Mouse (Mus musculus): ENCODE measurements around the gene Tmem143. TPM values are rescaled to one million over a fixed set of nuclear protein-coding genes. Genes with fewer than 3 reads are reported as not detected.
A peak's percentile ranks its signal among the peaks of the same experiment; 100 is the strongest.

Tmem143 gene
- polyA plus RNA-seq (2016; fragmentation: Nextera tagmentation; extraction: Ambion mirVana) = 3.9 and 4.4 TPM in 2 replicates

DNA sequence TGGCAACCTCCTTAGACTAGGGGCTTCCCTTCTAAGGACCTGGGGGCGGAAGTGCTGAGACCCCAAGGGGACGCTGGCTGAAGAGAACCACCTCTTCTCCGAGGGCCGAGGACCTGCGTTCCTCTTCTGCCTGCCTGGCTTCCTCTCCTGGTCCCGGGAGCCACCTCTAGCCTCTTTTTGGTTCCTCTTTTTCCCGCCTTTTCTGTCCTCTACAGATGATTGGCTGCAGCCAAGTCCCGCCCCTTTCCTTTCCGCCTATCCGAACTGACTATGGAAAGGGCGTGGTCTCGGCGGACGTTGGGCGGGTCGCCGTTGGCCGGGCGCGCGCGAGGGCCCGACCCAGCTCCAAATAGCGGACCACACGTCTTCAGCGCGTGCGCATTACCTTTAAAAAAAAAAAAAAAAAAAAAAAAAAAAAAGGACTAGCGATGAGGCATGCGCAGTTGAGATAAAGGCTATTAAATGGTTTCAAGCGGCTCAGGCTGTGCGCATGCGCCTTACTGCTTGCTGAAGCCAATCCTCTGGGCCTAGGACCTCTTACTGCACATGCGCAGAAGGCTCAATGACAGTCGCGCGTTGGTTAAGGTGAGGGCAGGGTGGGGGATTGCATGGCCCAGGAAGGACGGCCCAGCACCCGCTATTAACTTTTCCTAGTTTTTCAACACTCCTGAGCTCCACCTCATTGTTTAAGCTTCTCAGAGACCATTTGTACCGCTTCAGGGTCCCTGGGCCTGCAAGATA, at the start of gene Tmem143, which contains the start of gene Syngr4:
TSS of gene Tmem143 (plus strand) at position 425 of the 741 bp plus-strand sequence.
TSS of gene Syngr4 (minus strand) at position 198 of the 741 bp plus-strand sequence.
- H3K27me3 ChIP-seq (replicated peaks) = 0 out of 2 replicates have a peak, but pooled peaks cover 6% of the 10 kb centered on the region
- ATAC-seq (ENCODE audit: low FRiP score, low read depth) = peak; percentile 87
- H3K9ac ChIP-seq = peak within 1 kb of the TSS; percentile 67
- peaks cover 10% of the 10 kb centered on the region for H3K4me1 ChIP-seq
- H3K36me3 ChIP-seq = no peaks in the 10 kb centered on the region
- H3K4me2 ChIP-seq (replicated peaks) = peak within 1 kb of the TSS; percentile 89
- no peaks in the 10 kb centered on the region for H3K9me3 ChIP-seq
- WGBS = 1% methylated on average over 40 of the region's 40 CpGs
- H3K4me3 ChIP-seq = peak within 1 kb of the TSS; percentile 46
- H3K27ac ChIP-seq = 0 out of 2 replicates have a peak within 1 kb of the TSS, but pooled peaks have one; percentile 20

DNA sequence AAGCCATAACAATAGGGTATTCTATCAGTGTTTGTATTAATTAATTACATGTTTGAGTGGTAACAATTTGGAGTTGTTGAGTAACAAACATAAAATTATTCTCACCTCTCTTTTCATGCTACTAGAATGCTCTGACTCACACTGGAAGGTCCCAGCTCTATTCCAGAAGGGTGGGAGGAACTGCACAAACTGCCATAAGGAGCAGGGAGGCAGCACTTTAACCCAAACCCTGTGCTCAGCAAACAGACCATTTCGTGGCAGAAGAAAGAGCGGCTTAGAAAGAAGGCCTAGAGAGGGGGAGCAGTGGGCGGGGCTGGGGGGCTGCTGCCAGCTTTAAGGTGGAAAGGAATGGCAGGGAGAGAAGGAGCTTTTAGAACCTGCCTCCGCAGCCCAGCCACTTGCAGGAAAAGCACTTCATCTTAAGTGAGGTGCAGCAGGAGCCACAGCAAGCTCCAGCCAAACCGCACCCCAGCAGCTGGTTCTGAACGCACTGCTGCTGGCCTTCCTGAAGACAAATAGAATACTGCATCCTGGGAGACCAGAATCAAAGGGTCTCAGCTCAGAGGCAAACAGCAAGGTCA, 48.2 kb upstream of the Tmem143 start:
- 20% methylated on average over 6 of the region's 6 CpGs for WGBS
- no peak for ATAC-seq (ENCODE audit: low FRiP score, low read depth)
- Histone ChIP-seq H3K4me1 (no peaks in the 10 kb centered on the region), H3K4me3 (no peak overlapping the region), H3K9me3 (no peaks in the 10 kb centered on the region), H3K27me3 (replicated peaks) (0 out of 2 replicates have a peak, but pooled peaks cover 4% of the 10 kb centered on the region), H3K27ac (no peak overlapping the region), H3K36me3 (no peaks in the 10 kb centered on the region), H3K9ac (no peak overlapping the region), H3K4me2 (replicated peaks) (no peak overlapping the region)

DNA sequence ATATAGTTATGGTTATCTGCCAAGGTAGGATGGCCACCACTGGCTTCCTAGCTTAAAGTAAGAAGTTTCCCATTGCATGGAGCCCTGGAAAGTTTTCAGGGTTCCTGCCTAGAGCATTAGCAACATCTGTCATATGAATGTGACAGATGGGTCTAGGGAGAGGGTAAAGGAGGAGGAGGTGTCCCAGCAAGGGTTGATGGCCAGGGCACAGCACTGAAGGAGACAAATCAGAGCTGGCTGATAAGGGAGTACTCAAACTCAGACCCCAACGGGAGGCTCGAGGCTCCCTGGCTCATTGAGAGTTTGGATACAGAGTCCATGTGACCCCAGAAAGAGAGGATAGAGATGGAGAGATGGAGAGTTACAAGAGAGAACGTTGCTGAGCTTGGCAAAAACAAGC, 46.1 kb upstream of the Tmem143 start:
- 73% methylated on average over 3 of the region's 3 CpGs for WGBS
- Histone ChIP-seq H3K4me2 (replicated peaks) (no peak overlapping the region), H3K36me3 (no peaks in the 10 kb centered on the region), H3K27me3 (replicated peaks) (peaks cover 11% of the 10 kb centered on the region; the same call in 1 of the 2 replicates), H3K4me3 (no peak overlapping the region), H3K4me1 (no peaks in the 10 kb centered on the region), H3K27ac (no peak overlapping the region), H3K9ac (no peak overlapping the region), H3K9me3 (no peaks in the 10 kb centered on the region)
- no peak for ATAC-seq (ENCODE audit: low FRiP score, low read depth)

DNA sequence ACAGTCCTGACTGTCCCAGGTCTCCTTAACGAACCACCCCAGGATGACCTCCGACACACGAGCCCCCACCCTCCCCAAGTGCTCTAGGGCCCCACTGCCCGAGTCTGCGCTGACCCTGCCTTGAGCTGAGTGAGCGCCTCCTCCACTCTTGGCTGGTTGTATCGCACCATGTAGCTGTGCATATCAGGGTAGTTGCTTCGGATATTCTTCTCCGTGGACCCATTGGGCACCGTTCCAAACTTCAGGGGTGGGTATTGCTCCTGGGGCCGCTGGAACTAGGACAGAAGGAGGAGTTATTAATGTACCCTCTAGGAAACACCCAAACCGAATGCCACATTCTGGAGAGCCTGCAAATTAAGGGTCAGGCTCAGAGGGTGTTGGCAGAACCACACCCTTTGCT, 43.7 kb upstream of the Tmem143 start:
- Histone ChIP-seq H3K9ac (no peak overlapping the region), H3K9me3 (no peaks in the 10 kb centered on the region), H3K36me3 (no peaks in the 10 kb centered on the region), H3K27ac (no peak overlapping the region), H3K4me2 (replicated peaks) (no peak overlapping the region), H3K27me3 (replicated peaks) (peaks cover 27% of the 10 kb centered on the region), H3K4me3 (no peak overlapping the region), H3K4me1 (peaks cover 10% of the 10 kb centered on the region)
- ATAC-seq (ENCODE audit: low FRiP score, low read depth) = no peak
- 90% methylated on average over 12 of the region's 12 CpGs for WGBS

DNA sequence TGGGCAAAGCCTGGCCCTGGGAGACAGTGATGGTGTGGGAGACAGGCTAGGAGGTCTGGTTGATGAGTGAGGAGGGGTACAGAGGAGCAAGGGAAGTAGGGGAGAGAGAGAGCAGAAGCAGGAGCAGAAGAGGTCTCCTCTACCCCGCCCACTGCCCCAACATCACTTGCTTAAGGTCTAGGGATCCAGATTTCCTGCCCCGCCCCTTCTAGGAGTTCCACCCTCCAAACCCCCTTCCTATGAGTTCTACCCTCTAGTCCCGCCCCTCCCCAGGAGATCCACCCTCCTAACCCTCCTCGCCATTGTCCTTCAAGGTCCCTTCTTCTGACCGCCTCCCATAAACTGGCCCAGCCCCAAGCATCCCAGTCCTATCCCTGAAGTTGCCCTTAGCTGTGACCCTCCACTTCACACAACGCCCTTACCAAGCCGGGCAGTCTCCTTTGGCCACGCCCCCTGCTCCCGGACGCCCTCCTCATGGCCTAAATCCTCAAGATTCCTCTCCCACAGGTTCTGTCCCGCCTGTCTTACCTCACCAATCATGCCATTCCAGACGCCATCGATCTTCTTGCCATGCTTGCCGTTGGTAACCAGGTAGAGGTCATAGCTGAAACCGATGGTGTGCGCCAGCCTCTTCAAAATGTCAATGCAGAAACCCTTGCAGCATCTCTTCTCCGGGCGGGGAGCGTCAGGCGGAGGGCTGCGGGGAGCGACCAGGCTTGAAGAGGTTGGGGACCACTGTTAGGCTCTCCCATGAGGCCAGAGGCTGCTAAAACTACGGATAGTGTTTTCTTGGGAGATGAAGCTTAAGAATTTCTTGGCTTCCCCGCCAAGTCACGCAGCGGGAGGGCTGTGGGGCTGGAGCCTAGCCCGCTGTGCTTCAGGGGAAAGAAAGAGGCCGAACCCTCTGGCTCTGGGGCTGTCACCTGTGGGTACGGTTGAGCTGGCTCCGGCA, 39.5 kb upstream of the Tmem143 start:
- ATAC-seq (ENCODE audit: low FRiP score, low read depth) = 0 out of 2 replicates have a peak, but pooled peaks have one; percentile 22

DNA sequence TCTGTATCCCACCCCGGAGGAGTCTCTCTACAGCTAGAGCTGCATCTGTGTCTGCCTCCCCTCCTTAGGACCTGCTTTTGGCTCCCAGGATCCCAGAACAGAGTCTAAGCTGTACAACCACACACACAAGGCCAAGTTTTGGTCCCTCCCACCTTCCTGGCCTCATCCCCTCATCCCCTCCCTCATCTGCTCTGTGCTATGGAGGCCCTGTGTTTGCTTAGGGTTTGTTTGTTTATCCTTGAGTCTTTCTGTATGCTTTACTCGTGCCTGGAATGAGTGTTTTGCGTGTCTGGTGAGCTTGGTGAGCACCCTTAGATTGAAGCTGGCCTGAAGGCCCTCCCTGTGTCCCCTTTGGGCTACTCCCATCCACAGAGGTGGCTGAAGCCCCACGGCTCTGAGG, 37.7 kb upstream of the Tmem143 start:
- Histone ChIP-seq H3K4me2 (replicated peaks) (0 out of 2 replicates have a peak overlapping the region, but pooled peaks have one; percentile 1), H3K4me1 (peaks cover 23% of the 10 kb centered on the region), H3K27me3 (replicated peaks) (peaks cover 46% of the 10 kb centered on the region), H3K36me3 (no peaks in the 10 kb centered on the region), H3K27ac (no peak overlapping the region), H3K9me3 (no peaks in the 10 kb centered on the region), H3K9ac (no peak overlapping the region), H3K4me3 (no peak overlapping the region)
- no peak for ATAC-seq (ENCODE audit: low FRiP score, low read depth)
- 77% methylated on average over 4 of the region's 4 CpGs for WGBS

More for the DNA sequence above, 39.5 kb upstream of the Tmem143 start:
- Histone ChIP-seq H3K9me3 (no peaks in the 10 kb centered on the region), H3K9ac (peak overlapping the region; percentile 38; the same call in 1 of the 2 replicates), H3K36me3 (no peaks in the 10 kb centered on the region), H3K27ac (no peak overlapping the region), H3K4me2 (replicated peaks) (peak overlapping the region; percentile 58), H3K4me1 (peaks cover 23% of the 10 kb centered on the region), H3K4me3 (peak overlapping the region; percentile 23), H3K27me3 (replicated peaks) (peaks cover 41% of the 10 kb centered on the region)
- WGBS = 3% methylated on average over 30 of the region's 30 CpGs

DNA sequence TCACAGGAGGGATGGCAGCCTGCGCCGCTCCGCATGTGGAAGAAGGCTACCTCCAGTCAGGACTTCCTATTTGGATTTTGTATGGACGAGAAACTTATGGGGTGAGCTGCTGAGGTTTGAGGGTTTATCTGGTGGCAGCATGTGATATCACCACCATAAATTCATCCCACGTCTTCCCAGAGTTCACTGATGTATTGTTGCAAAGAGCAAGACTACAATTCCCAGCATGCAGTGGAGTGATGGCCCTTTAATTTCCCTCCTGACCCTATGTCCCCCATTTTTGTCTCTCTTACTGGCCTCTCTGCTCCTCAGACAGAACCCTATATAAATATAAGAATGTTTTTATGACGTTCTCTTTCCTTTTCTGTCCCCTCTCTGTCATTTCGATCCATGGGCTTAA, 33.9 kb upstream of the Tmem143 start:
- no peak for ATAC-seq (ENCODE audit: low FRiP score, low read depth)
- Histone ChIP-seq H3K9me3 (no peaks in the 10 kb centered on the region), H3K9ac (no peak overlapping the region), H3K4me3 (no peak overlapping the region), H3K27me3 (replicated peaks) (peaks cover 46% of the 10 kb centered on the region), H3K4me1 (peaks cover 33% of the 10 kb centered on the region), H3K4me2 (replicated peaks) (no peak overlapping the region), H3K36me3 (no peaks in the 10 kb centered on the region), H3K27ac (no peak overlapping the region)
- WGBS = 84% methylated on average over 7 of the region's 7 CpGs

DNA sequence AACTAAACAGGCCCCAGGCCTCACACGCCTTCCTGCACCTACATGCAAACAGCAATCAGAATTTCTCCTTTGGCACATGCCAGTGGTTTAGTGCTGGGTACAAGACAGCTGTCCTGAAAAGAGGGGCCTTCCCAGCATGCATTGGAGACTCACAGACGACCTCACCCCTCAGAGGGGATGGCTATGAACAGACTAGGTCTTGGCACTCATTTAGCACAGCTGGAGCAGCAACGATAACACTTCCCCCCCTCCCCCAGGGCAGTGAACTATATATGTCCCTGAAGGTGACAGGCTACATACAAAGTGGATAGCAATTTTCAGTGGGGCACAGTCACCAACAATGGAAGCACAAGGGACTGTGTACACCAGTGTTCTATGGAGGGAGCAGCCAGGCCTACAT, 32.3 kb upstream of the Tmem143 start:
- peaks cover 46% of the 10 kb centered on the region for H3K4me1 ChIP-seq
- ATAC-seq (ENCODE audit: low FRiP score, low read depth) = no peak
- no peaks in the 10 kb centered on the region for H3K9me3 ChIP-seq
- H3K27me3 ChIP-seq (replicated peaks) = peaks cover 50% of the 10 kb centered on the region
- H3K4me3 ChIP-seq = no peak overlapping the region
- no peak overlapping the region for H3K4me2 ChIP-seq (replicated peaks)
- WGBS = 63% methylated on average over 3 of the region's 3 CpGs
- H3K36me3 ChIP-seq = no peaks in the 10 kb centered on the region
- no peak overlapping the region for H3K27ac ChIP-seq
- H3K9ac ChIP-seq = no peak overlapping the region

DNA sequence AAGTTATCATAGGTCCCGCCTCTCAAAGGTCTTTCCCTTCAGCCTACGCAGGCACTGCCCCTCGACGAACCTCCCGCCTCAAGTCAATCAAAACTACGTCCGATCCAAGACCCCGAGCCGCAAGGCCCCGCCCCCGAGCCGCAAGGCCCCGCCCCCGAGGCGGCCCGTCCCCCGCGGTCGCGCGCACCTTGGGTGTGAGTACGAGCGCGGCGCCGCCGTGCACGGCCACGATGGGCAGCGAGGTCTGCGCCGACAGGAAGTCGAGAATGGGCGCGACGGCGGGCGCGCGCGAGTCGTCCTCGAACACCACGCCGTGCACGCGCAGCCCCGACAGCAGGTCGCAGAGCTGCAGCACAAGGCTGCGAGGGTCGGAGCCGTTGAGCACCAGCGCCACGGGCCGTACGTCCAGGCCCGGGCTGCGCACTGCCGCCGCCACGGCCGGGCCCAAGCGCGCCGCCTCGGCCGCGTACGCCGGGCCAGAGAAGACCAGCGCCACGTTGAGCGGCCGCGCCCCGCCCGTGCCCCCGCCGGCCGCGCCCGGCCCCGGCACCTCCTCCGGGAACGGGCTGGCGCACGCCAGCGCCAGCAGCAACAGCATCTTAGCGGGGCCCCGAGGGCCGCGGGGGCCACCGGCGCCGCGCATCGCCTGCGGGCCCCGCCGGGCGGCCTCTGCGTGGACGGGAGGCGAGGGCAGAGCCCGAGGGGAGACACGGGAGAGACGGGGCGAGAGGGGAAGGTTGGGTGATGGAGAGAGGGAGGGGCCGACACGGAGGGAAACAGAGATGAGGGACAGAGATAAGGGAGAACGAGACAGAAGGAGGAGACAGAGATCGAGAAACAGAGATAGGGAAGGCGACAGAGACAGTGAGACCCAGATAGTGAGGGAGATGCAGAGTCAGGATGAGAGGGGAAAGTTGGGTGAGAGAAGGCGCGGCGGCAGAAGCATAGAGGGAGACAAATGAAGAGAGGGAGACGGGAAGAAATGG, 30.5 kb upstream of the Tmem143 start:
- Histone ChIP-seq H3K4me3 (peak overlapping the region; percentile 62), H3K27ac (peak overlapping the region; percentile 20; the same call in 1 of the 2 replicates), H3K9me3 (no peaks in the 10 kb centered on the region), H3K4me2 (replicated peaks) (peak overlapping the region; percentile 85), H3K27me3 (replicated peaks) (peaks cover 68% of the 10 kb centered on the region), H3K9ac (peak overlapping the region; percentile 88), H3K36me3 (no peaks in the 10 kb centered on the region), H3K4me1 (peaks cover 51% of the 10 kb centered on the region)
- 1% methylated on average over 117 of the region's 117 CpGs for WGBS
- peak; percentile 12 for ATAC-seq (ENCODE audit: low FRiP score, low read depth)

DNA sequence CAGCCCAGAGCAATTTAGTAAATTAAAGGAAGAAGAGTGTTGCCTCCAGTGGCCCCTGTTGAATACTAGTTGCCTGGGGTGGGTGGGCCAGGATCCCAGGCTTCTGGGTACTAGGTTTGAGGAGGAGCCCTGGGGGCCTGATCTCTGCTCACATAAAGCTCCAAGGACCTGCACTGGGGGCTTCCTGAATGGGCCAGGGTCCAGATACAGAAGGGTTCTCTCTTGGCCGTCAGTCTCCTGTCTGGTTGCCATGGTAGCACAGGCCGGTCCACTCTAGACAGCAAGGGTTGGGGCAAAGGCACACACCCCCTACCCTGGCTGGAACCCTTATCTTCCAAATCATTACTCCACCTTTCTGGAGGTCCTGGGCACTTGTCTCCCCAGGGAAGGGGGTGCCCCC, 28.9 kb upstream of the Tmem143 start:
- peaks cover 64% of the 10 kb centered on the region for H3K27me3 ChIP-seq (replicated peaks)
- peak overlapping the region; percentile 85 for H3K4me2 ChIP-seq (replicated peaks)
- no peaks in the 10 kb centered on the region for H3K36me3 ChIP-seq
- no peak overlapping the region for H3K4me3 ChIP-seq
- no peak for ATAC-seq (ENCODE audit: low FRiP score, low read depth)
- no peak overlapping the region for H3K27ac ChIP-seq
- 9% methylated on average over 2 of the region's 2 CpGs for WGBS
- H3K9me3 ChIP-seq = no peaks in the 10 kb centered on the region
- peak overlapping the region; percentile 33; the same call in 1 of the 2 replicates for H3K9ac ChIP-seq
- peaks cover 53% of the 10 kb centered on the region for H3K4me1 ChIP-seq

All from neural tube, embryonic 12.5 days (tissue).